Mouse (Mus musculus): ENCODE measurements around the gene Dynlt1f. TPM values are rescaled to one million over a fixed set of nuclear protein-coding genes. Genes with fewer than 3 reads are reported as not detected.
"Not testable (repeated sequence)": the region's sequence is repeated elsewhere in the genome, so short reads cannot be mapped to it uniquely, and the experiment has no call there.

Gene Dynlt1f
- polyA plus RNA-seq (2012; ENCODE audit: insufficient read depth, insufficient read length, missing spikeins), result 118 and 140 TPM in 2 replicates

DNA sequence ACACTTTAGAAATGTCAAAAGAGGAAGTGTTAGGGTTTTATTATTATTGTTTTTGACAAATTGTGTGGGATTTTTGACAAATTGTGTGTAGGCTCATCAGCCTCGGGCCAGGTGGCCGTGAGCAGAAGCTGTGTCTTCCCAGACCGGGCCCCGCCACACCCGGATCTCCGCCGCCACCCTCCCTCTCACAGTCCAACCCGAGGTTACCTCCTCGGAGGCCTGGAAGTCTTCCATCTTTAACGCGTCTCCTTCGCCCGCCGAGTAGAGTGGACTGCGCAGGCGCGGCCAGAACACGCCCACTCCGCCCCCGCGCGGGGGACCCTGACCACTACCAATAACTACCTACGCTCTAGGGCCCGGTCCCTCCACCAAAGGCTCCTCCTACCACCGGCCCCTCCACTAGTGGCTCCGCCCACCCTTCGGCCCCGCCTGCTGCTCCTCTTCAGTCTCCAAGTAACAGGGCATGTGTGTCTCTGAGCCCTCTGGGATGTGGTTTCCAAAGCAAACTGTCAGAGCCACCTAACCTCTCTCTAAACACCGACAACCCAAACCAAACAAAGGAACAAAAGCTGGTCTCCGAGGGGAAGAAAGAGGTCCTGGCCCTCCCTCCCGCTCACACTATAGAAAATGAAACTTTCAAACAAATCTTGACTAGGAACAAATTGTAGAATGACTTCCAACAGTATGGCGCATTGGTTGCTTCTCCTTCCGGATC is at the start of gene Dynlt1f:
TSS of gene Dynlt1f (minus strand) at position 334 of the 715 bp plus-strand sequence.
- H3K4me1 ChIP-seq (ENCODE audit: control insufficient read depth, insufficient read depth, low read length), result not testable (repeated sequence)
- peak within 1 kb of the TSS; percentile 72 for H3K4me3 ChIP-seq (ENCODE audit: insufficient read depth, low read length)
- peak within 1 kb of the TSS; percentile 67 for H3K27ac ChIP-seq (ENCODE audit: insufficient read depth, low read depth, low read length)

- not testable (repeated sequence) for H3K27ac ChIP-seq (ENCODE audit: insufficient read depth, low read depth, low read length); H3K4me1 ChIP-seq (ENCODE audit: control insufficient read depth, insufficient read depth, low read length); H3K4me3 ChIP-seq (ENCODE audit: insufficient read depth, low read length)
Observed at GRCm38 (mm10) chr17:6703381-6704270, 47.9 kb upstream of the Dynlt1f start.

GRCm38 (mm10) chr17:6702625-6703221 is 47.0 kb upstream of the Dynlt1f start:
- H3K4me1 ChIP-seq (ENCODE audit: control insufficient read depth, insufficient read depth, low read length); H3K4me3 ChIP-seq (ENCODE audit: insufficient read depth, low read length); H3K27ac ChIP-seq (ENCODE audit: insufficient read depth, low read depth, low read length): not testable (repeated sequence)

DNA sequence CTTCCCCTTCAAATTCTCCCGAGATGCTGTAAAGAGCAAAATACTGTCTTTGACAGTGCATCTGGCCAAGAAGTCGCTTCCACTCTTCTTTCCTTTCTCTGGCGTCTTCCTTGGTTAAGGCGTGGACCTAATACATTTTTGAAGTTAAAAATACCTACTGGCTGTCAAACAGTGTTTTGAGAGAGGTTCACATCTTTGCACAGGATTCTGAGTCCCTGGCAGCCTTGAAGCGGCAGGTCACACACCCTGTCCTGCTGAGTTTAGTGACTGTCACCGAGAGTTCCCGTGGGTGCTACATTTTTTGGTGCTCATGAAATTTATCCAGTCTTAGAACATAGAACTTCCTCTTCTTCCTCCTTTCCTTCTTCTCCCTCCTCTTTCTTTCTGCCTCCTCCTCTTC is 44.4 kb upstream of the Dynlt1f start:
- H3K27ac ChIP-seq (ENCODE audit: insufficient read depth, low read depth, low read length); H3K4me1 ChIP-seq (ENCODE audit: control insufficient read depth, insufficient read depth, low read length); H3K4me3 ChIP-seq (ENCODE audit: insufficient read depth, low read length): not testable (repeated sequence)

- not testable (repeated sequence) for H3K4me3 ChIP-seq (ENCODE audit: insufficient read depth, low read length); H3K27ac ChIP-seq (ENCODE audit: insufficient read depth, low read depth, low read length); H3K4me1 ChIP-seq (ENCODE audit: control insufficient read depth, insufficient read depth, low read length)
Observed at GRCm38 (mm10) chr17:6699502-6699901, 43.8 kb upstream of the Dynlt1f start.

DNA sequence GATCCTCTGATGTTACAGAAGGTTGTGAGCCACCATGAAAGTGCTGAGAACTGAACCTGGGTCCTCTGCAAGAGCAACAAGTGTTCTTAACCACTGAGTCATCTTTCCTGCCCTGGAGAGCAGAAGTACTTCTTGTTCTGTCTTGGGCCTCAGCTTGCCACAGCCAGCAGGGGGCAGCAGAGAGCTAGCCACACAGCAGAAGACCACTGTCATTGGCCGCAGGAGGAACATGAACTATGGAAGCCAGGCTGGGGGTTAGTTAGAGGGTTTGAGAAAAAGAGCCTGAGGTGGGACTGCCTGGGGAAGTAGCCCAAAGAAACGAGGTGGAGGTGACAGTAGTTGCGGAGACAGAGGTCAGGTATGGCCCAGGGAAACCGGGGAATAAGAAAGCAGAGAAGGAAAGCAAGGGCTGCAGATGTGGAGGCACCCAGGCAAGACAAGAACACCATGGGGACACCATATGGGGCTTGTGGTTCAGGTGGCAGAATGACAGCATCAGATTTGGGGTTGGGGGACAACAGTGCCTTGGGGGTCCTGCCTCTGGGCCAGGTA is 41.6 kb upstream of the Dynlt1f start:
- H3K4me1 ChIP-seq (ENCODE audit: control insufficient read depth, insufficient read depth, low read length); H3K27ac ChIP-seq (ENCODE audit: insufficient read depth, low read depth, low read length); H3K4me3 ChIP-seq (ENCODE audit: insufficient read depth, low read length): not testable (repeated sequence)
- TF ChIP-seq CTCF (IDR thresholded peaks at IDR 0.05; ENCODE audit: low read depth, low read length), result peak; percentile 42

DNA sequence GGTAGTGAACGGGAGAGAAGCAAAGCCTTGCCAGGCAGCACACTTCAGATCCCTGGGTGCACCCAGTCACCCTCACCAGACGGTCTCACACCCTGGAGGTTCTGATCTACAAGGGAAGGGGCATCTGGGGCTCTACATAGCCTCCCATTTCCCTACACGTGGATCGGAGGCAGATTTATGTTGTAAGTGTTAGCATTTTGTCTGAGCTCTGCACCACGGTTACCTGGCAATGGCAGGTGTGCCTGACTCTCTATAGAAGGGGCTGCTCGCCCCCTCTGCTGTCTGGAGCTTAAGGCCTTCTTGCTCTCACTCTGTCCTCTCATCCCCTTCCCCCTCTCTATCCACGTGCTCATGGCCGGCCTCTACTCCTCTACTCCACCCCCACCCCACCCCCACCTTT is 40.8 kb upstream of the Dynlt1f start:
- H3K4me3 ChIP-seq (ENCODE audit: insufficient read depth, low read length); H3K4me1 ChIP-seq (ENCODE audit: control insufficient read depth, insufficient read depth, low read length); H3K27ac ChIP-seq (ENCODE audit: insufficient read depth, low read depth, low read length): not testable (repeated sequence)

GRCm38 (mm10) chr17:6695712-6696111 is 40.0 kb upstream of the Dynlt1f start:
- H3K4me1 ChIP-seq (ENCODE audit: control insufficient read depth, insufficient read depth, low read length); H3K4me3 ChIP-seq (ENCODE audit: insufficient read depth, low read length); H3K27ac ChIP-seq (ENCODE audit: insufficient read depth, low read depth, low read length): not testable (repeated sequence)

DNA sequence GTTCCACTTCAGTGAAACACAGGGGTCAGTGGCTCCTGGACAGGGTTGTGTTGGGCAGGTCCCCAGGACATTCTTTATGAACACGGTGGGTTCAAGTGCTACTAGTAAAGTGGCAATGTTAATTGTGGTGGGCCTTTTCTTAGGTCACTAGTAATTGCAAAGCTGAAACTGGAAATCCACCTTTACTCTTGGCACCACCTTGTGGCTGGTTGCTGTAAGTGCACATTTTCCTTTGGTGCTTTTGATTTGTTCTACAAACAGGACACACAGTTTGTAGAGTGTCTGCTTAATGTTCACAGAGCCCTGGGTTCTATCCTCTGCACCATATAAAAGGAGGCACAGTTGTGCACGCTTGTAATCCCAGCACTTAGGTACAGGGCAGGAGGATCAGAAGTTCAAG is 35.9 kb upstream of the Dynlt1f start:
- not testable (repeated sequence) for H3K4me3 ChIP-seq (ENCODE audit: insufficient read depth, low read length); H3K27ac ChIP-seq (ENCODE audit: insufficient read depth, low read depth, low read length); H3K4me1 ChIP-seq (ENCODE audit: control insufficient read depth, insufficient read depth, low read length)

DNA sequence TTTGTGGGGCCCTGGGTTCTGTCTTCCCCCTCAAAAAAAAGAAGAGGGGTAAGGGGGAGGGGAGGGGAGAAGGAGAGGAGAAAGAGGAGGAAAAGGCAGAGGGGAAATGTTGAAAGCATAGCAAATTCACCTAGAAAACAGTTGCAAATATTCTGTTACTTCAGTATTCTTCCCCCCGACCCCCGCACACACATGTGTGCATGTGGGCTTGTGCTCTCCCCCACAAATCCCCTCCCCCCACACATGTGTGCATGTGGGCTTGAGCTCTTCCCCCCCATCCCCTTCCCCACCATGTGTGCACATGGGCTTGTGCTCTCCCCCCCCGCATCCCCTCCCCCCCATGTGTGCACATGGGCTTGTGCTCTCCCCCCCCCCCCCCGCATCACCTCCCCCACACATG is 33.6 kb upstream of the Dynlt1f start:
- not testable (repeated sequence) for H3K27ac ChIP-seq (ENCODE audit: insufficient read depth, low read depth, low read length); H3K4me1 ChIP-seq (ENCODE audit: control insufficient read depth, insufficient read depth, low read length); H3K4me3 ChIP-seq (ENCODE audit: insufficient read depth, low read length)

- H3K4me1 ChIP-seq (ENCODE audit: control insufficient read depth, insufficient read depth, low read length); H3K4me3 ChIP-seq (ENCODE audit: insufficient read depth, low read length); H3K27ac ChIP-seq (ENCODE audit: insufficient read depth, low read depth, low read length): not testable (repeated sequence)
Observed at GRCm38 (mm10) chr17:6686299-6686971, 30.7 kb upstream of the Dynlt1f start.

DNA sequence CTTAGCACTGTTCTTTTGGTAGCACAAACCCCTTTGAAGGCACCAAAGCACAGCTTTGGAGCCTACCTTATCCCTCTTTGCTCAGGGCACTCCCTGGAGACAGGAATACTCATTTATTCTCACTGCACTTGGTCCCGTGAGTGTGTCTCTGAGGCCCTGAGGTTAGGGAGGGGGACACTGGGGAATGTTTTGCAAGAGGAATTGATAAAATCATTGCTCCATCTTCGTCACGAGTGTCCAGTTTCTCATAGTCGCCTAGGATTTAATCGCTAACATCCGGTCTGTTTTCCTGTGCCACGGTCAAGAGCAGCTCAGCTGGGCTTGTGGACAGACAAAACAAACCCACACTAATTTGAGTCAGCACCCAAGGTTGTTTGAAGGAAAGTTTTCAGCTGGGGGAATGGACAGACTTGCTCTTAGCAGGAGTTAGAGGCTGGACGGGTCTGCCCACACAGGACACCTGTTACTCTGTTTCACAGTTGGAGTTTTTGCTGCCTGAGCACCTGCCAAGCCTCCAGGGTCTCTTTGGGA is 29.7 kb upstream of the Dynlt1f start:
- H3K4me3 ChIP-seq (ENCODE audit: insufficient read depth, low read length); H3K27ac ChIP-seq (ENCODE audit: insufficient read depth, low read depth, low read length); H3K4me1 ChIP-seq (ENCODE audit: control insufficient read depth, insufficient read depth, low read length): not testable (repeated sequence)

GRCm38 (mm10) chr17:6684464-6685287 is 29.0 kb upstream of the Dynlt1f start:
- not testable (repeated sequence) for H3K4me1 ChIP-seq (ENCODE audit: control insufficient read depth, insufficient read depth, low read length); H3K4me3 ChIP-seq (ENCODE audit: insufficient read depth, low read length)

GRCm38 (mm10) chr17:6683702-6684101 is 28.0 kb upstream of the Dynlt1f start:
- not testable (repeated sequence) for H3K4me3 ChIP-seq (ENCODE audit: insufficient read depth, low read length); H3K4me1 ChIP-seq (ENCODE audit: control insufficient read depth, insufficient read depth, low read length)

More at GRCm38 (mm10) chr17:6684464-6685287, 29.0 kb upstream of the Dynlt1f start:
- H3K27ac ChIP-seq (ENCODE audit: insufficient read depth, low read depth, low read length), result not testable (repeated sequence)

More at GRCm38 (mm10) chr17:6683702-6684101, 28.0 kb upstream of the Dynlt1f start:
- H3K27ac ChIP-seq (ENCODE audit: insufficient read depth, low read depth, low read length), result not testable (repeated sequence)

Data from bone marrow macrophage, adult 2 months (primary cell).